Mouse (Mus musculus): ENCODE data around the gene Tbc1d22a. TPM values are rescaled to one million over a fixed set of nuclear protein-coding genes. Genes with fewer than 3 reads are reported as not detected.

The Tbc1d22a gene
- polyA plus RNA-seq, 1 experiment from 2014 or later = 11.9 TPM

DNA sequence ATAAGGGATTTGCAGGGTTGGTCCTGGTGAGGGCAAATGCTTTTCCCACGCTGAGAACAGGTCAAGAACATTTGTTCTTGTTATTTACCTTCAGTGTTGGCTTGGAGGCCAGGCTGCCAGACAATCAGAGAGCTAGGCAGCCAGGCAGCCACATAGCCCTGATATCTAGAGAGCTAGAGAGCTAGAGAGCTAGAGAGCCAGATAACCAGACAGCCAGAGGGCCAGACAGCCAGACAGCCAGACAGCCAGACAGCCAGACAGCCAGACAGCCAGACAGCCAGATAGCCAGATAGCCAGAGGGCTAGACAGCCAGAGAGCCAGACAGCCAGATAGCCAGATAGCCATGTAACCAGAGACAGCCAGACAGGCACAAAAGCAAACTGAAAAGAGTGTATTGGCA, 208.6 kb downstream of the Tbc1d22a start:
- DNase-seq (no peak), ATAC-seq (ENCODE audit: low FRiP score, low TSS enrichment) (no peak)
- WGBS = 62% methylated on average over 1 of the region's 1 CpGs

GRCm38 (mm10) chr15:86423884-86424283, 209.6 kb downstream of the Tbc1d22a start:
- no peak for ATAC-seq (ENCODE audit: low FRiP score, low TSS enrichment)
- H3K27me3 ChIP-seq (ENCODE audit: control insufficient read depth, insufficient read depth, low read length) = no peaks in the 10 kb centered on the region
- H3K36me3 ChIP-seq (ENCODE audit: control insufficient read depth, insufficient read depth, low read length) = no peaks in the 10 kb centered on the region
- no peak overlapping the region for H3K27ac ChIP-seq (replicated peaks; ENCODE audit: low read depth, low read length)
- DNase-seq = no peak
- WGBS = 86% methylated on average over 2 of the region's 2 CpGs
- H3K4me2 ChIP-seq (ENCODE audit: low read length) = no peak overlapping the region
- H3K9ac ChIP-seq (replicated peaks; ENCODE audit: low read length) = no peak overlapping the region
- H3K4me1 ChIP-seq (ENCODE audit: control insufficient read depth, insufficient read depth, low read length) = 0 out of 2 replicates have a peak, but pooled peaks cover 13% of the 10 kb centered on the region
- H3K9me3 ChIP-seq (ENCODE audit: control insufficient read depth, low read length) = no peaks in the 10 kb centered on the region
- no peak overlapping the region for H3K4me3 ChIP-seq (replicated peaks; ENCODE audit: low read depth, low read length)

More for the DNA sequence above, 208.6 kb downstream of the Tbc1d22a start:
- Histone ChIP-seq H3K4me2 (ENCODE audit: low read length) (no peak overlapping the region), H3K36me3 (ENCODE audit: control insufficient read depth, insufficient read depth, low read length) (no peaks in the 10 kb centered on the region), H3K9me3 (ENCODE audit: control insufficient read depth, low read length) (no peaks in the 10 kb centered on the region), H3K27me3 (ENCODE audit: control insufficient read depth, insufficient read depth, low read length) (no peaks in the 10 kb centered on the region), H3K4me1 (ENCODE audit: control insufficient read depth, insufficient read depth, low read length) (peaks cover 14% of the 10 kb centered on the region; the same call in 1 of the 2 replicates), H3K4me3 (replicated peaks; ENCODE audit: low read depth, low read length) (no peak overlapping the region), H3K27ac (replicated peaks; ENCODE audit: low read depth, low read length) (no peak overlapping the region), H3K9ac (replicated peaks; ENCODE audit: low read length) (no peak overlapping the region)

DNA sequence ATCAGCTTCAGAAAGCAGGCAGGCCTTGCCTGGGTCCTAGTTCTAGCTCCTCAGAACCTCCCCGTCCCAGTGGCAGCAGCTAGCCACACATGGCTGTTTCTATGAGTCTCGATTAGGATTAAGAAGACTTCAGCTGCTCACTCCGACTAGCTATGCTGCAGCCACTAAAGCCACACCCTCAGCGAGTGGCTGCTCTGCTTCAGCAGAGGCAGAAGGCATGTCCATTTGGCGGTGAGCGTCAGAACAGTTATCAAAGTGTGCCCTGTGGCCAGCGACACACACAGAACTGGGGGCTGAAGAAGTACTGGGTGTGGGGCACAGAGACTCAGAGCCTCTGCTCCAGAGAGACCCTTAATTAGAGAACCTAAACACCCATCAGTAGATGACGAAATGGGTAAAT, 210.7 kb downstream of the Tbc1d22a start:
- 0 out of 2 replicates have a peak, but pooled peaks cover 13% of the 10 kb centered on the region for H3K4me1 ChIP-seq (ENCODE audit: control insufficient read depth, insufficient read depth, low read length)
- WGBS = 61% methylated on average over 8 of the region's 8 CpGs
- no peaks in the 10 kb centered on the region for H3K36me3 ChIP-seq (ENCODE audit: control insufficient read depth, insufficient read depth, low read length)
- H3K4me2 ChIP-seq (ENCODE audit: low read length) = no peak overlapping the region
- no peaks in the 10 kb centered on the region for H3K9me3 ChIP-seq (ENCODE audit: control insufficient read depth, low read length)
- H3K4me3 ChIP-seq (replicated peaks; ENCODE audit: low read depth, low read length) = no peak overlapping the region
- ATAC-seq (ENCODE audit: low FRiP score, low TSS enrichment) (no peak), DNase-seq (no peak)
- H3K27ac ChIP-seq (replicated peaks; ENCODE audit: low read depth, low read length) = no peak overlapping the region
- no peaks in the 10 kb centered on the region for H3K27me3 ChIP-seq (ENCODE audit: control insufficient read depth, insufficient read depth, low read length)
- no peak overlapping the region for H3K9ac ChIP-seq (replicated peaks; ENCODE audit: low read length)

DNA sequence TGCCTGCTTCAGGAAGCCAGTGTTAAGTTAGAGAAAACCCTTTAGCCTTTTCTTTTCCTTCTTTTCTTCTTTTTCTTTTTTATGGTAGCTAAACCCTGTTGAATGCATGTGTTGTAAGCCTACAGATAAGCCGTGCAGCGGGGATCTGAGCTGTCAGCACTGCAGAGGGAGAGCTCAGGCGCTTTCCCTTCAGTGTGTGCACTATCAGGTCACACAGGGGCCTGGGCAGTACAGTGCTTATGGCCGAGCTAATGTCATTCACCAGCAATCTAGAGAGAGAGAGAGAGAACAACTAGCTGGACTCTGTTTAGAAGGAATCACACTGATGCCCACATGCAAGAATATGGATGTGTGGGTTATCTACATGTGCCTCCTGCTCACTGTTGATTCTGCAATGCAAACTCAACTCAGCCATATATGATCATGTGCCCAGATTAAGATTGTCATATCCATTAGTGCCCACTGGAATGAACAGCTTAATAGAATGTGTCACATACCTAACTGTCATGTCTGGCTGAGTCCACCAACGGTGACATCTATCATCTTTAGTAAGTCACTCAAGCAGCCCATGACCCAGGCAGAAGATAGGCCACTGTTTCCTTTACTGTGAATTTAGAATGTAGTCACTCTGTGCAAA, 212.2 kb downstream of the Tbc1d22a start:
- 0 out of 2 replicates have a peak, but pooled peaks cover 11% of the 10 kb centered on the region for H3K4me1 ChIP-seq (ENCODE audit: control insufficient read depth, insufficient read depth, low read length)
- no peak overlapping the region for H3K9ac ChIP-seq (replicated peaks; ENCODE audit: low read length)
- no peaks in the 10 kb centered on the region for H3K27me3 ChIP-seq (ENCODE audit: control insufficient read depth, insufficient read depth, low read length)
- H3K4me2 ChIP-seq (ENCODE audit: low read length) = no peak overlapping the region
- no peaks in the 10 kb centered on the region for H3K9me3 ChIP-seq (ENCODE audit: control insufficient read depth, low read length)
- no peak overlapping the region for H3K4me3 ChIP-seq (replicated peaks; ENCODE audit: low read depth, low read length)
- H3K27ac ChIP-seq (replicated peaks; ENCODE audit: low read depth, low read length) = no peak overlapping the region
- DNase-seq (no peak), ATAC-seq (ENCODE audit: low FRiP score, low TSS enrichment) (no peak)
- WGBS = 36% methylated on average over 5 of the region's 5 CpGs
- H3K36me3 ChIP-seq (ENCODE audit: control insufficient read depth, insufficient read depth, low read length) = no peaks in the 10 kb centered on the region

- Histone ChIP-seq H3K4me3 (replicated peaks; ENCODE audit: low read depth, low read length) (no peak overlapping the region), H3K4me2 (ENCODE audit: low read length) (no peak overlapping the region), H3K27ac (replicated peaks; ENCODE audit: low read depth, low read length) (no peak overlapping the region), H3K9me3 (ENCODE audit: control insufficient read depth, low read length) (no peaks in the 10 kb centered on the region), H3K36me3 (ENCODE audit: control insufficient read depth, insufficient read depth, low read length) (no peaks in the 10 kb centered on the region), H3K9ac (replicated peaks; ENCODE audit: low read length) (no peak overlapping the region), H3K4me1 (ENCODE audit: control insufficient read depth, insufficient read depth, low read length) (0 out of 2 replicates have a peak, but pooled peaks cover 11% of the 10 kb centered on the region), H3K27me3 (ENCODE audit: control insufficient read depth, insufficient read depth, low read length) (no peaks in the 10 kb centered on the region)
- DNase-seq (no peak), ATAC-seq (ENCODE audit: low FRiP score, low TSS enrichment) (no peak)
- 79% methylated on average over 4 of the region's 4 CpGs for WGBS
Observed at GRCm38 (mm10) chr15:86427439-86427838, 213.2 kb downstream of the Tbc1d22a start.

DNA sequence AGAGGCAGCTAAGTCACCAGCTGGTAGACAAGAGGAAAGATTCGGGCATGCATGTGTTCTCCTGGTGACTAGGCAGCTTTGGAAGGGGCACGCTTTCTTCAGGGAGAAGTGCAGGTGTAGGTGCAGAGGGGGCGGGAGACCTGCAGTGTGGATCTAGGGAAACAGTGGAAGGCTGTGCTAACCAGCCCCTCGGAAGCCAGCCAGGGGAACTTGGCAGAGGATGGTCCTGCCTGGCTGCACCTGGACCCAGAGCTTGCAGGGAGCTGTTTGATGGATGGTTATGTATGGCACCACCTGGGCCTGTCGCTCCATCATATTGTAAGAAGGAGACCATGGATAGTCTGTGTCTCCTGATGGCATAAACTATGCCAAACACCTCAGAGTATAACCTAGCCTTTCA, 214.2 kb downstream of the Tbc1d22a start:
- Histone ChIP-seq H3K4me3 (replicated peaks; ENCODE audit: low read depth, low read length) (no peak overlapping the region), H3K4me1 (ENCODE audit: control insufficient read depth, insufficient read depth, low read length) (0 out of 2 replicates have a peak, but pooled peaks cover 14% of the 10 kb centered on the region), H3K27me3 (ENCODE audit: control insufficient read depth, insufficient read depth, low read length) (no peaks in the 10 kb centered on the region), H3K27ac (replicated peaks; ENCODE audit: low read depth, low read length) (no peak overlapping the region), H3K36me3 (ENCODE audit: control insufficient read depth, insufficient read depth, low read length) (no peaks in the 10 kb centered on the region), H3K9ac (replicated peaks; ENCODE audit: low read length) (no peak overlapping the region), H3K9me3 (ENCODE audit: control insufficient read depth, low read length) (no peaks in the 10 kb centered on the region), H3K4me2 (ENCODE audit: low read length) (no peak overlapping the region)
- ATAC-seq (ENCODE audit: low FRiP score, low TSS enrichment) = no peak
- DNase-seq = no peak
- 71% methylated on average over 5 of the region's 5 CpGs for WGBS

DNA sequence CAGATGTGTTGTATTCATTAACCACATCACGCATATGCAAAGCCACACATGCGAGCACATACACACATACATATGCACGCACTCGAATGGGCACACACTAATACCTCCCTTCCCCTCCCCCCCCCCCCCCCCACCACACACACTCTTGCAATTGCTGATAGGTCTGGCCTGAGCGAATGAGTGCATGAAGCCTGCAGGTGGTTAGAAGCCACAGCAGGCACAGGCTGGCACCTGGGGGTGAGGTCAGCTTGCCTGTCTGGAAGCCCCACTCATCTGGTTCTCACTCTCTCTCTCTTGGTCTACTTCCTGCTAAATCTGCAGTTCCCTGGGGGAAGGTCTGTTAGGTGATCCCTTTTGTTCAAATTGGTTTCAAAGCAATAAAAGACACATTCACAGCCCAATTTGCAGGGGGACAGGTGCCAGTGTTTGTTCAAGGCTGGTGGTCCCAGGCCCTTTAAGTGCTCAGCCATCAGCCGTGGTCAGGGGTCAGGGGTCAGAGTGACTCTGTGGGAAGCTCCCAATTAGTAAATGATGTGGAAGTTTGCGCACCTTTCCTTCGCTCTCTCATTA, 215.6 kb downstream of the Tbc1d22a start:
- ATAC-seq (ENCODE audit: low FRiP score, low TSS enrichment) = no peak
- WGBS = 78% methylated on average over 8 of the region's 8 CpGs

DNA sequence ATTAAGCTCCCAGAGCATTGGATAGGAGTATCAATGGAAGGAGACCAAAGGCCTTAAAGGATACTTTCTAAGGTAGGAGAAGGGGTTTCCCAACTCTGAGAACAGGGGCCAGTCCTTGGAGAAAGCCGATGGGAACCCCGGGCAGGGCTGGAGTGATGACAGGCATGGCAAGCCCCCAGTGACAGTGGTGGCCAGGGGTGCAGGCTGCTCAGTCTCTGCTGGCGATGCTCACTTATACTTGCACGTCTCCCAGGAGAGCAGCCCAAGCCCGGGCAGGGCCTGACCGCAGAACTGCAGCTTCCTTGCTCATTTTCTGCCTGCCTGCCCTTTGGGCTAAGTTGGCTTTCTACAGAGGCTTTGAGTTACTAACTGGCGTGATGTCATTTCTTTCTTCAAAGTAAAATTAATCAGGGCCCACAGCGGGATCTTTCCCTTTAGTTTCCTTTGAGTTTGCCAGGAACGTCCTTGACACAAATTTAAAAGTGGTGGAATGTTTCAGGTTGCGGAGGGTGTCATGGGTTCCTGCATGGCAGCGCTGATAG, 217.4 kb downstream of the Tbc1d22a start:
- Histone ChIP-seq H3K27me3 (ENCODE audit: control insufficient read depth, insufficient read depth, low read length) (no peaks in the 10 kb centered on the region), H3K4me1 (ENCODE audit: control insufficient read depth, insufficient read depth, low read length) (0 out of 2 replicates have a peak, but pooled peaks cover 9% of the 10 kb centered on the region), H3K36me3 (ENCODE audit: control insufficient read depth, insufficient read depth, low read length) (no peaks in the 10 kb centered on the region), H3K27ac (replicated peaks; ENCODE audit: low read depth, low read length) (no peak overlapping the region), H3K4me2 (ENCODE audit: low read length) (no peak overlapping the region), H3K4me3 (replicated peaks; ENCODE audit: low read depth, low read length) (no peak overlapping the region), H3K9me3 (ENCODE audit: control insufficient read depth, low read length) (no peaks in the 10 kb centered on the region), H3K9ac (replicated peaks; ENCODE audit: low read length) (no peak overlapping the region)
- DNase-seq (no peak), ATAC-seq (ENCODE audit: low FRiP score, low TSS enrichment) (no peak)
- 74% methylated on average over 11 of the region's 11 CpGs for WGBS

More for the DNA sequence above, 215.6 kb downstream of the Tbc1d22a start:
- Histone ChIP-seq H3K27ac (replicated peaks; ENCODE audit: low read depth, low read length) (no peak overlapping the region), H3K9me3 (ENCODE audit: control insufficient read depth, low read length) (no peaks in the 10 kb centered on the region), H3K4me1 (ENCODE audit: control insufficient read depth, insufficient read depth, low read length) (0 out of 2 replicates have a peak, but pooled peaks cover 14% of the 10 kb centered on the region), H3K4me3 (replicated peaks; ENCODE audit: low read depth, low read length) (no peak overlapping the region), H3K4me2 (ENCODE audit: low read length) (no peak overlapping the region), H3K27me3 (ENCODE audit: control insufficient read depth, insufficient read depth, low read length) (no peaks in the 10 kb centered on the region), H3K9ac (replicated peaks; ENCODE audit: low read length) (no peak overlapping the region), H3K36me3 (ENCODE audit: control insufficient read depth, insufficient read depth, low read length) (no peaks in the 10 kb centered on the region)
- DNase-seq = no peak

- Histone ChIP-seq H3K4me3 (replicated peaks; ENCODE audit: low read depth, low read length) (no peak overlapping the region), H3K9ac (replicated peaks; ENCODE audit: low read length) (no peak overlapping the region), H3K9me3 (ENCODE audit: control insufficient read depth, low read length) (no peaks in the 10 kb centered on the region), H3K4me1 (ENCODE audit: control insufficient read depth, insufficient read depth, low read length) (0 out of 2 replicates have a peak, but pooled peaks cover 9% of the 10 kb centered on the region), H3K4me2 (ENCODE audit: low read length) (no peak overlapping the region), H3K36me3 (ENCODE audit: control insufficient read depth, insufficient read depth, low read length) (no peaks in the 10 kb centered on the region), H3K27me3 (ENCODE audit: control insufficient read depth, insufficient read depth, low read length) (no peaks in the 10 kb centered on the region), H3K27ac (replicated peaks; ENCODE audit: low read depth, low read length) (peak overlapping the region; percentile 65)
- ATAC-seq (ENCODE audit: low FRiP score, low TSS enrichment) (no peak), DNase-seq (no peak)
Observed at GRCm38 (mm10) chr15:86432791-86433190, 218.5 kb downstream of the Tbc1d22a start.

Measured in midbrain, embryonic 14.5 days (tissue).